Mouse (Mus musculus): ENCODE data around the gene Cyb5r4. TPM values are rescaled to one million over a fixed set of nuclear protein-coding genes. Genes with fewer than 3 reads are reported as not detected.

Gene Cyb5r4
- polyA plus RNA-seq (2015; fragmentation: Nextera tagmentation; extraction: Ambion mirVana), result 45.3 and 47.8 TPM in 2 replicates

GRCm38 (mm10) chr9:87021778-87022523 is at the start of gene Cyb5r4:
Gene Cyb5r4, plus strand, starts transcription at chr9:87022014.

DNA sequence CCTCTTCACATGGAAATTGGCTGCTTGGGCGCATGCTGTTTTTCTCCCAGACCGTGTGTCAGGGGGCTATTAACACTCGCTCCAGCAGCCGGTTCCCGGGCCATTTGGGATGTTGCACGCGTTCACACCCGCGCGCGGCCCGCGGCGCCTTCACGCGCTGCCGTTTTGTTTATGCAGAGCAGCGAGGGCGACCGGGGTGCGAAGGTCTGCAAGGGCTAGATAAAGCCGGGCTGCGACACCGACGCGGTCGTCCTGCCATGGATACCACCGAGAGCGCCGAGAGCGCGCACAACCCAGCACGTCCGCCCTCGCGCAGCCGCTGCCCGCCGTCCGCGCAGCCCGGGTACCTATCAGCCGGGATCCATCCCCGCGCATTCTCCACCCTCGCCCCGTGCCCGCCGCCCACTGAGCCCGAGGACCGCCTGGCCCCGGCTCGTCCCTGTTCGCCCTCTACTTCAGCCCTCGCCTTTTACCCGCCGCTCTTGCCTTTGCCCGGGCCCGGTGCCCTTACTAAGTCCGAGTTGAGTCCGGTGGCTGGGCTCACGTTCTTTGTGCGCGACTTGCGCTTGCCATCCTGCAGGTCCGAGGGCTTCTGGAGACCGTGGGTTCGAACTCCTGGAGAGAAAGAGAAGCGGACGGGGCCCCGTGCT is 6.4 kb upstream of the Cyb5r4 start, which contains the start of gene Ripply2:
TSS of gene Ripply2 (plus strand) at position 250 of the 650 bp plus-strand sequence.

Other genes starting within 250 kb of the Cyb5r4 start
- 0.79 and 0.80 TPM in 2 replicates for gene Snap91, start 141.4 kb upstream of the Cyb5r4 start, polyA plus RNA-seq (2015; fragmentation: Nextera tagmentation; extraction: Ambion mirVana)
- gene Ripply2, start 6.5 kb upstream of the Cyb5r4 start, polyA plus RNA-seq (2015; fragmentation: Nextera tagmentation; extraction: Ambion mirVana), result not detected in 2 replicates
- gene Mrap2, start 122.3 kb downstream of the Cyb5r4 start, polyA plus RNA-seq (2015; fragmentation: Nextera tagmentation; extraction: Ambion mirVana), result not detected in 2 replicates
- 2.5 and 2.7 TPM in 2 replicates for gene Cep162, start 233.5 kb downstream of the Cyb5r4 start, polyA plus RNA-seq (2015; fragmentation: Nextera tagmentation; extraction: Ambion mirVana)

Measured in urinary bladder, postnatal 0 days (tissue).